Mouse (Mus musculus) CH12.LX (cell line): Measurements from ENCODE around the gene Map3k6. TPM values are rescaled to one million over a fixed set of nuclear protein-coding genes. Genes with fewer than 3 reads are reported as not detected.

Source experiments
- DNase-seq: peaks from one replicate; pipeline ENCODE4 v3.0.0-alpha.2; 2013; ENCODE audit errors: extremely low read depth
- H3K27ac ChIP-seq: 2 replicates; pipeline ENCODE4 v1.5.1; 2012; ENCODE audit warnings: low read depth, mild to moderate bottlenecking, control low read depth, moderate library complexity; ENCODE audit not compliant: insufficient read depth
- H3K27me3 ChIP-seq: replicated peaks from 2 replicates; pipeline ENCODE3; 2012; ENCODE audit warnings: inconsistent platforms
- H3K36me3 ChIP-seq, 2 experiments: replicated peaks in 1 of 2; 2 replicates each; pipeline versions ENCODE3 to v1.6.1; 2012; ENCODE audit warnings: inconsistent platforms in 1 of 2, low read length in 1 of 2, mild to moderate bottlenecking in 1 of 2, mixed read lengths in 1 of 2, moderate library complexity in 1 of 2; ENCODE audit not compliant: control insufficient read depth in 1 of 2, insufficient read depth in 1 of 2
- H3K4me1 ChIP-seq, 2 experiments: 2 replicates each; pipeline ENCODE4 v1.6.1; 2012; ENCODE audit warnings: inconsistent platforms in 1 of 2, moderate library complexity in 1 of 2; ENCODE audit not compliant: insufficient read depth in 2 of 2, control insufficient read depth in 1 of 2
- H3K4me2 ChIP-seq: 2 replicates; pipeline ENCODE4 v1.6.1; 2012; ENCODE audit warnings: low read depth, mild to moderate bottlenecking, control low read depth; ENCODE audit not compliant: poor library complexity, insufficient read depth, severe bottlenecking
- H3K4me3 ChIP-seq, 3 experiments: fragments of 150-350 bp in 1 of 3; sonication (generic) in 1 of 3; replicated peaks in 1 of 3; 2 replicates each; pipeline versions ENCODE3 to v1.5.1; 2011 to 2012; ENCODE audit warnings: low read depth in 2 of 3, low read length in 2 of 3, mild to moderate bottlenecking in 2 of 3, moderate library complexity in 2 of 3, control low read depth in 1 of 3, improper control_type of control experiment in 1 of 3, inconsistent platforms in 1 of 3, mixed read lengths in 1 of 3; ENCODE audit not compliant: poor library complexity in 1 of 3
- H3K79me2 ChIP-seq: replicated peaks from 2 replicates; pipeline ENCODE4 v1.6.1; 2012; ENCODE audit warnings: mild to moderate bottlenecking, moderate library complexity; ENCODE audit not compliant: control insufficient read depth, poor library complexity, insufficient read depth, severe bottlenecking; ENCODE audit errors: extremely low read depth
- H3K9ac ChIP-seq: 2 replicates; pipeline ENCODE4 v1.6.1; 2012; ENCODE audit warnings: low read depth, mild to moderate bottlenecking, control low read depth, moderate library complexity; ENCODE audit not compliant: insufficient read depth
- H3K9me3 ChIP-seq: replicated peaks from 2 replicates; pipeline ENCODE3; 2012; ENCODE audit warnings: low read length, inconsistent platforms, mixed read lengths
- BHLHE40 ChIP-seq: IDR thresholded peaks from 2 replicates; pipeline ENCODE4 v1.6.1; 2011; ENCODE audit warnings: mild to moderate bottlenecking, low read depth, low read length, improper control_type of control experiment
- CHD1 ChIP-seq: IDR thresholded peaks from 2 replicates; pipeline ENCODE4 v1.6.1; 2012; ENCODE audit warnings: low read depth, low read length, improper control_type of control experiment, inconsistent platforms
- ELF1 ChIP-seq: IDR thresholded peaks from 2 replicates; pipeline ENCODE4 v1.6.1; 2014; ENCODE audit warnings: low read depth, mild to moderate bottlenecking, inconsistent platforms, low read length, improper control_type of control experiment
- EP300 ChIP-seq: IDR thresholded peaks from 2 replicates; pipeline ENCODE4 v1.6.1; 2011; ENCODE audit warnings: low read length, improper control_type of control experiment
- KAT2A ChIP-seq: IDR thresholded peaks from 2 replicates; pipeline ENCODE4 v1.6.1; 2012; ENCODE audit warnings: low read length, improper control_type of control experiment, inconsistent platforms; ENCODE audit not compliant: insufficient replicate concordance
- MAFK ChIP-seq: IDR thresholded peaks from 2 replicates; pipeline ENCODE4 v1.6.1; 2011; ENCODE audit warnings: low read length, improper control_type of control experiment; ENCODE audit not compliant: insufficient replicate concordance
- MAX ChIP-seq: IDR thresholded peaks from 2 replicates; pipeline ENCODE4 v1.6.1; 2011; ENCODE audit warnings: low read length, improper control_type of control experiment
- MAZ ChIP-seq: IDR thresholded peaks from 2 replicates; pipeline ENCODE4 v1.6.1; 2012; ENCODE audit warnings: low read depth, mild to moderate bottlenecking, inconsistent platforms, low read length, improper control_type of control experiment, moderate library complexity
- MYC ChIP-seq: IDR thresholded peaks from 2 replicates; pipeline ENCODE4 v1.6.1; 2011; ENCODE audit warnings: low read depth, mild to moderate bottlenecking, improper control_type of control experiment, low read length
- POLR2A ChIP-seq: IDR thresholded peaks from 2 replicates; pipeline ENCODE4 v1.6.1; 2011; ENCODE audit warnings: low read depth, mild to moderate bottlenecking, improper control_type of control experiment, low read length
- SIN3A ChIP-seq: IDR thresholded peaks from 2 replicates; pipeline ENCODE4 v1.6.1; 2012; ENCODE audit warnings: low read length, improper control_type of control experiment, inconsistent platforms
- SMC3 ChIP-seq: IDR thresholded peaks from 2 replicates; pipeline ENCODE4 v1.6.1; 2011; ENCODE audit warnings: low read depth, low read length, improper control_type of control experiment
- TCF12 ChIP-seq: IDR thresholded peaks from 2 replicates; pipeline ENCODE4 v1.6.1; 2014; ENCODE audit warnings: low read depth, mild to moderate bottlenecking, inconsistent platforms, low read length, improper control_type of control experiment
- USF2 ChIP-seq: conservative IDR thresholded peaks from 2 replicates; pipeline ENCODE4 v1.6.1; 2011; ENCODE audit warnings: low read depth, low read length, improper control_type of control experiment
- ZC3H11A ChIP-seq: IDR thresholded peaks from 2 replicates; pipeline ENCODE4 v1.6.1; 2012; ENCODE audit warnings: low read depth, mild to moderate bottlenecking, inconsistent platforms, low read length, improper control_type of control experiment
- ZKSCAN1 ChIP-seq: IDR thresholded peaks from 2 replicates; pipeline ENCODE4 v1.6.1; 2012; ENCODE audit warnings: low read depth, inconsistent platforms, low read length, improper control_type of control experiment, borderline replicate concordance
- ZMIZ1 ChIP-seq: IDR thresholded peaks from 2 replicates; pipeline ENCODE4 v1.6.1; 2012; ENCODE audit warnings: low read depth, mild to moderate bottlenecking, inconsistent platforms, low read length, improper control_type of control experiment
- dilution Hi-C: fragments of 300-500 bp; cut with MboI; formaldehyde crosslinking; loops from 2 replicates; pipeline ENCODE4 v1.14.3; 2020; ENCODE audit warnings: low sequenced_read_pairs; ENCODE audit not compliant: extremely low pct_unique_long_range_greater_than_20kb, extremely low pct_ligation_motif_present
- in situ Hi-C: fragments of 300-500 bp; cut with MboI; formaldehyde crosslinking; loops from 3 replicates; pipeline ENCODE4 v1.14.3; 2019; ENCODE audit warnings: low sequenced_read_pairs, low pct_ligation_motif_present, low pct_unique_long_range_greater_than_20kb, mixed read lengths
- polyA plus RNA-seq: library from polyadenylated mRNA; unstranded; fragments of >175 nt; gene quantifications from 2 replicates; pipeline ENCODE4 v1.2.1, GENCODE M21; 2012; ENCODE audit warnings: low read depth; ENCODE audit not compliant: insufficient read length
- total RNA-seq, 2 experiments: library from RNA; depleted of rRNA; stranded (reverse); fragments of 300-350 nt in 1 of 2; fragments of >200 nt in 1 of 2; gene quantifications; 2 replicates each; pipeline ENCODE4 v1.2.3; 2012 to 2014

The Map3k6 gene
- total and polyA plus RNA-seq, 3 experiments: 0.21 TPM; not detected in 2

DNA sequence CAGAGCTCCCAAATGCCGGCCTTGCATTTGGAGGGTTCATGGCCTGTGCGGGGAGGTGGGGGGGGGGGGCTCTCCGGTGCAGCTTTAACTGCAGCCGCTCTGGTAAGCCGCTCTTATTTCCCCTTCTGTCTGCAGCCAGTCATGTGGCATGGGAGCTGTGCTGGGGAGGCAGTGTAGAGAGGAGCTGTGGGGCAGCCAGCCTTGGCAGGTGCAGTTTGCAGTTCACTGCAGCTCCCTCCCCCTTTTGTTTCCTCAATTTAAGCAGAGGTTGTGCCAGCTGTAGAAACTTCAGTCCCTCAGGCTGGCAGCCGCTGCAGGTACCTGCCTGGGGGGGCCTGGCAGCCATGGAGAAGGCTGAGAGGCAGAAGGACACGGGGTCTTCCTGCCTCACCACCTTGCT is 43.8 kb upstream of the Map3k6 start:
- in situ Hi-C loops: no loop called here
- dilution Hi-C loops: no loop called here
- Histone ChIP-seq H3K4me1 (peaks cover 0 to 57% of the 10 kb centered on the region in 2 experiments; a peak in 2 of 4 replicates), H3K4me2 (no peak overlapping the region), H3K27ac (no peak overlapping the region), H3K36me3 (peaks cover 54 to 81% of the 10 kb centered on the region in 2 experiments), H3K79me2 (no peaks in the 10 kb centered on the region), H3K4me3 (no peak overlapping the region), H3K9me3 (no peaks in the 10 kb centered on the region), H3K27me3 (no peaks in the 10 kb centered on the region), H3K9ac (no peak overlapping the region)
- TF ChIP-seq MYC: no peak
- TF ChIP-seq MAFK: no peak
- TF ChIP-seq POLR2A: no peak
- no peak for TF ChIP-seq CHD1
- no peak for TF ChIP-seq SIN3A
- no peak for TF ChIP-seq USF2
- no peak for TF ChIP-seq KAT2A
- no peak for TF ChIP-seq MAZ
- TF ChIP-seq BHLHE40: no peak
- no peak for TF ChIP-seq MAX
- no peak for TF ChIP-seq EP300
- TF ChIP-seq ZC3H11A: no peak
- TF ChIP-seq ZKSCAN1: no peak
- TF ChIP-seq ZMIZ1: no peak
- TF ChIP-seq ELF1: no peak
- TF ChIP-seq SMC3: no peak
- TF ChIP-seq TCF12: no peak
- peak; percentile 48 for DNase-seq

DNA sequence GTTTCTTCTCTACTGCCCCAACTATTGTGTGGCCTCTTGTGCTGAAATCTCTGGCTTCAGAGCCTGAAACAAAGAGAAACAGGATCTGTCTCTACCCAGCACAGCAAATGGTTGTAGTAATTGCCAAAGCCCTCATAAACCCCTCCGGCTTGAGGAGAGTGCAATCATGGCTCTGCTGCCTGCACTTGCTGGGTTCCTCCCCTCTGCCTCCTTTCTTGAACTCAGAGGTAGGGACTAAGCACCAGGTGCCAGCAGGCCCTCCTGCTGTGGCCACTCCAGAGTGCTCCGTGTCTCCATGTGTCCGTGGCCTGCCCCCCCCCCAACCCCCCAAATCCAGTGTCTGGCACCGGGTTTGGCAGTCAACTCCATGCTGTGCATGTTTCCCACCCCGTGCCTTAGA is 43.3 kb upstream of the Map3k6 start:
- Histone ChIP-seq H3K79me2 (no peaks in the 10 kb centered on the region), H3K27me3 (no peaks in the 10 kb centered on the region), H3K27ac (no peak overlapping the region), H3K4me1 (peaks cover 0 to 57% of the 10 kb centered on the region in 2 experiments; a peak in 2 of 4 replicates), H3K36me3 (peaks cover 50 to 77% of the 10 kb centered on the region in 2 experiments), H3K9me3 (no peaks in the 10 kb centered on the region), H3K4me2 (no peak overlapping the region), H3K9ac (no peak overlapping the region), H3K4me3 (no peak overlapping the region)
- TF ChIP-seq MYC: no peak
- no peak for DNase-seq
- in situ Hi-C loops (no loop called here), dilution Hi-C loops (no loop called here)
